Mouse (Mus musculus): Measurements from ENCODE around the gene Rnf167.

GRCm38 (mm10) chr11:70660571-70660970 lies 13.5 kb downstream of the Rnf167 start:
- TF ChIP-seq POLR2A (IDR thresholded peaks at IDR 0.05; ENCODE audit: control insufficient read depth, low read depth, low read length) (no peak), CTCF (IDR thresholded peaks at IDR 0.05; ENCODE audit: control insufficient read depth, insufficient read depth, insufficient replicate concordance, low read depth, low read length) (no peak)
